Mouse (Mus musculus) spleen, adult 2 months (tissue): ENCODE measurements at regions not wholly inside any gene's neighbourhood (a gene's known extent, or its start where the extent isn't known, plus 50 kb on each side); places are given as distances from the start of the nearest gene placed in this dataset.
A peak's percentile ranks its signal among the peaks of the same experiment; 100 is the strongest.

Experiments
- DNase-seq, 2 experiments: peaks; one replicate each; pipeline versions ENCODE4 v3.0.0 to v3.0.0-alpha.2; 2012 to 2021; ENCODE audit warnings: low spot score in 2 of 2, low read depth in 1 of 2
- H3K27ac ChIP-seq: fragments of 200-500 bp; 2 replicates; pipeline ENCODE4 v1.5.1; 2012; ENCODE audit warnings: low read length, inconsistent platforms; ENCODE audit not compliant: insufficient read depth
- H3K27me3 ChIP-seq: fragments of 200-500 bp; 2 replicates; pipeline ENCODE4 v1.6.1; 2012; ENCODE audit warnings: mild to moderate bottlenecking, moderate library complexity, low read length, inconsistent platforms; ENCODE audit not compliant: control insufficient read depth, insufficient read depth
- H3K36me3 ChIP-seq: fragments of 200-500 bp; 2 replicates; pipeline ENCODE4 v1.6.1; 2012; ENCODE audit warnings: mild to moderate bottlenecking, low read length, inconsistent platforms; ENCODE audit not compliant: control insufficient read depth, insufficient read depth
- H3K4me1 ChIP-seq: fragments of 200-500 bp; 2 replicates; pipeline ENCODE4 v1.6.1; 2011; ENCODE audit warnings: inconsistent platforms; ENCODE audit not compliant: control insufficient read depth, insufficient read depth, insufficient read length
- H3K4me3 ChIP-seq: fragments of 200-500 bp; 2 replicates; pipeline ENCODE4 v1.5.1; 2011; ENCODE audit warnings: mild to moderate bottlenecking, inconsistent platforms; ENCODE audit not compliant: insufficient read depth, insufficient read length; ENCODE audit errors: extremely low read depth
- CTCF ChIP-seq: fragments of 200-500 bp; IDR thresholded peaks from 2 replicates; pipeline ENCODE4 v1.5.1; 2011; ENCODE audit warnings: mild to moderate bottlenecking, inconsistent platforms; ENCODE audit not compliant: insufficient read depth, insufficient read length, insufficient replicate concordance; ENCODE audit errors: extremely low read depth
- POLR2A ChIP-seq: fragments of 200-500 bp; IDR thresholded peaks from 2 replicates; pipeline ENCODE4 v1.6.1; 2011; ENCODE audit warnings: low read depth, low read length, inconsistent platforms
- WGBS: fragments of 180-500 bp; shearing (Covaris S2); methylation state at CpG from one replicate; pipeline ENCODE4 v1.1.7; 2018; 5-methylcytosine and 5-hydroxymethylcytosine counted together

DNA sequence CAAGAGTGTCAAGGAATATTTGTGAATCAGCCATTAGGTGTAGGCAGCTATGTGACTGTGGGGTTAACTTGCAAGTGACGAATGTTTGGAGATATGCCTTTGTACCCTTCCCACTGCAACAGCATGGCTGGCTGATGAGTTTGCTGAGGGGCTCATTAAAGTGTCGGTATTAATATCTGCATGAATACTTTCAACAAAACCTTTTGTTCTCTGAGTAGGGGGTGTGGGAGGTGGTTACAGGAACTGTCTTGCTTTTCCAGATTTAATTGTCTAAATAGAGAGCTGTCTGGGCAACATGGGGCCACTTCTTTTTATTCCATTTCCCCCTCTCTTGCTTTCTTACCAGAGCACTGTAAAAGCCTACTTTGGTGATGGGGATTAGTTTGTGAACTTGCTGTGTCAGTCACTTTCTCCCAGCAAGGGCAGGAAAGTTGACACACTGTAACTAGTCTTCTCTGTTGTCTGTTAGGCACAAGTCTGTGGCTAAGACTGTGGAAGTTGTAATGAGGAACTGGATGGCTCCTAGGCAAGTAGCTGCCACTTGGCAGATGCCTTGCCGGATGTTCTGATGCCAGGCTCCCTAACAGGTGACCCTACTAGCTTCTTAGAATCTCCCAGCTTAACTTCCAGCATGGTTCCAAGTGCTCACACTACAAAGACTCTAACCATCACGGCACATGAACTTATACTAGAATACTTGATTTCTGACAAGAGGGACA lies 208.7 kb upstream of the Fggy start:
- no peak for DNase-seq
- H3K4me1 ChIP-seq, result no peaks in the 10 kb centered on the region
- no peak overlapping the region for H3K4me3 ChIP-seq
- no peak for TF ChIP-seq POLR2A
- WGBS, result 68% methylated on average over 4 of the region's 4 CpGs
- no peaks in the 10 kb centered on the region for H3K36me3 ChIP-seq
- H3K27me3 ChIP-seq, result no peaks in the 10 kb centered on the region
- H3K27ac ChIP-seq, result no peak overlapping the region

DNA sequence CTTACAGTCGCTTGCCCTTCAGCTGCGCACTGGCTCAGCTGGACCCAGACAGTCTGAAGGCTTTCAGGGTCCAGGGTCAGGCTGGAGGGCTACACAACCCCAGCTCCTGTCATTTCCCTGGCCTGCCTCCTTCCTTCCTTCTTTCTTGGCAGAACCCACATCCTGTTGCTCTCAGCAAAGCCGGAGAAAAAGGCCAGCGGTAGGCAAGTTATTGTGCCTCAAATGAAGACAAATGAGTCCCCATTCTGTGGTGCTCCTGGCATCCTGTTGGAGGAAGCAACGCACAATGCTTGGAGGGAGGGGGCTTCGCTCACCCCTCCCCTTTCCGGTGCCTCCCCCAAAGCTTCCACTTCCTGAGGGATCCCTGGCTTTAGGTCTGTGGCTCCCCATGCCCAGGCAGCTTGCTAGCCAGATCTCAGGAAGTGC lies 203.4 kb upstream of the Fggy start:
- no peaks in the 10 kb centered on the region for H3K27me3 ChIP-seq
- WGBS, result 7% methylated on average over 7 of the region's 7 CpGs
- peak overlapping the region; percentile 17; the same call in 1 of the 2 replicates for H3K27ac ChIP-seq
- TF ChIP-seq CTCF (no peak), POLR2A (no peak)
- H3K4me3 ChIP-seq, result 0 out of 2 replicates have a peak overlapping the region, but pooled peaks have one; percentile 11
- peaks cover 7% of the 10 kb centered on the region; the same call in 1 of the 2 replicates for H3K4me1 ChIP-seq
- H3K36me3 ChIP-seq, result no peaks in the 10 kb centered on the region
- DNase-seq, result peak in 1 of 2 experiments; percentile 11

DNA sequence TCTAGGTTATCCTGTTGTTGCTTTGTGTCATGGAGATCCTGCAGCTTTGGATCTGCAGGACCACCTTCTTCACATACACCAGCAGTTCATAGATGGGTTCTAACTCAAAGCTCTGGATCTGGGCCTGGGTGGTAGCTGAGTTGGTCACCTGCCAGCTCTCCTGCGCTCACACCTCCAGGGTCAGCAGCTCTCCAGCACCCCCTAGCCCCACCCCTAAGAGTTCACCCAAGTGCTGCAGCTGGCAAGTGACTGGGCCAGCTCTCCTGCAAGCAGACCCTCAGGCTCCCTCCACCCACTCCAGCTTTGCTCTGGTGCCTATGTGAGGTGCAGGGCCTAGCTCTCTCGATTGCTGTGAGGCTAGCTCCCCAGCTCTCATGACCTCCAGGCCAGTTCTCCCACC lies 198.6 kb upstream of the Fggy start:
- peak in 1 of 2 experiments; percentile 7 for DNase-seq
- no peak for TF ChIP-seq POLR2A
- TF ChIP-seq CTCF, result peak; percentile 12; the same call in 1 of the 2 replicates
- Histone ChIP-seq H3K4me3 (no peak overlapping the region), H3K36me3 (no peaks in the 10 kb centered on the region), H3K27ac (no peak overlapping the region), H3K27me3 (no peaks in the 10 kb centered on the region), H3K4me1 (peaks cover 6% of the 10 kb centered on the region; the same call in 1 of the 2 replicates)
- 83% methylated on average over 2 of the region's 2 CpGs for WGBS

DNA sequence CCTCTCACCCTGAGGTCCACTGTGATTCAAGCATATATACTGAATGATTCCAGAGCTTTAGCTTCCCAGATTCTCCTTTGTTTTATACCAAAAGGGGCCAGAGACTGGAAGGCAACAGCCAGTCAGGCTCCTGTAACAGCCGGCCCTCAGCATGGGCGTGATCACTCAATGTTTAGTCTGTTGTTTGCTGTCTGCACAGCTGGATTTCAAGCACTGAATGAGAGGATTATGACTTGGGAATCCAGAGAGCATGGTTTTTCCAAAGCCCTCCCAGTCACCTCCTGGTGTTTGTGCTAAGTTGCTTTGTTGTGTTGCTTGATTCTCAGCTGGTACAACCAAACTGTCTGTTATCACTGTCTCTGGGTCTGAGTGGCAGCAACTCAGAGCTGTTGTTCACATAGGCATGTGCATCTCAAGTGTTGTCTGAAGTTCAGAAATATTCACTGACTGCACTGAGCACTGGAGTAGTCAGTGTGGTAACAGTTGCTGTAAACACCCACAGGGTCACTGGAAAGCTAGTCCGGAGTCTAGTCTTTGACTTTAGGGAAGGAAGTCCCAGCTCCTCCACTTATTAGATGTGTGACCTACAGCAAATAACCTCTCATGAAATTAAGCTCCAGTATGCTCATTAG lies 196.9 kb upstream of the Fggy start:
- no peak for TF ChIP-seq POLR2A
- TF ChIP-seq CTCF, result no peak
- 75% methylated on average over 3 of the region's 3 CpGs for WGBS
- no peak overlapping the region for H3K4me3 ChIP-seq
- H3K27ac ChIP-seq, result no peak overlapping the region
- DNase-seq, result no peak
- no peaks in the 10 kb centered on the region for H3K27me3 ChIP-seq
- H3K4me1 ChIP-seq, result no peaks in the 10 kb centered on the region
- H3K36me3 ChIP-seq, result no peaks in the 10 kb centered on the region

DNA sequence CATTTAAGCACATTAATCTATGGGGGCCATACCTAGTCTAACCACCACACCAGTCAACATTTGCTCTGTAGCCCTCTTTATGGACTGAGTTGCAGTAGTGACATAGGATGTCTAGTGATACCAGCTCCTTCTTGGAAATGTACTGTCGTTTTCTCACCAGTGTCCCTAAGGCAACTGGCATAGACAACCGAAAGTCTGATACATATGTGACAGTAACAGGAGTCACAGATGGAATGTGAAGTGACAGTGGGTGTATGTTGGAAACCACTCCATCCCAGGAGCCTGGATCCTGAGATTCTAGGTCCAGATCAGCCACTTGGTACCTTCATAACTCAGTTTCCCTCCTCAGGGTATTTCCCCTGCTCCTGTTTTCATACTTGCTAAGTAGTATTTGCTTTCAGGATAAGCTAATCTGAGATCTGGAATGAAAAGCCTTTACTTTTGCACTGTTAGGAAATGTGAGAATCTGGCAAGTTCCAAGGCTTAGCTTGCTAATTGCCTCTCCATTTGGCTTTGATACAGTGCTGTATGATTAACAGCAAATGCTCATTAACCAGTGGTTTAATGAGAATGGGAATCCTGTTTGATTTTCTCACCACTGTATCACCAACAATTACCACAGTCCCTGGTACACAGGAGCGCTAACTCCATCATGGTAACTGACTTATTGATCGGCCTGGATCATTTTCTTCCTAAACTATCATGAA lies 192.8 kb upstream of the Fggy start:
- WGBS, result 97% methylated on average over 4 of the region's 4 CpGs
- DNase-seq, result no peak
- Histone ChIP-seq H3K27me3 (no peaks in the 10 kb centered on the region), H3K36me3 (no peaks in the 10 kb centered on the region), H3K4me3 (no peak overlapping the region), H3K27ac (no peak overlapping the region), H3K4me1 (no peaks in the 10 kb centered on the region)
- no peak for TF ChIP-seq POLR2A
- TF ChIP-seq CTCF, result no peak

DNA sequence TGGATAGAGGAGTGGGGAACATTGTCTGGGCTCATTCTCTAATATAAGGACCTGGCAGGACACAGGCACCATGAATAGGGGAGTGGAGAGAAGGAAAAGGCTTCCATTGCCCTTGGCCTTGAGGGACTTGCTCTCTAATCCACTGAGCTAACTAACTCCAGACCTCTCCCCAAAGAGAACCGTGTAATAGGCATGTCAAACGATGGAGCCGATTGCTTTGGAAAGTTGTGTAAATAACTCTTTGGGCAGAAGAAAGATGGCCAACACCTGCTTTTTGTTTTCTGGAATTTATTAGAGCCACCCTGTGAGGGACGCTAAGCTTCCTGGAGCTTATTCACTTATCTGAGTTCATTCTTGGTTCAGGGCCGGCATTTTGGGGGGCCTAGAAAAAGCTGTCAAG lies 180.9 kb upstream of the Fggy start:
- H3K4me3 ChIP-seq, result no peak overlapping the region
- no peak for TF ChIP-seq POLR2A
- no peak for TF ChIP-seq CTCF
- no peaks in the 10 kb centered on the region for H3K27me3 ChIP-seq
- H3K36me3 ChIP-seq, result no peaks in the 10 kb centered on the region
- DNase-seq, result no peak
- no peaks in the 10 kb centered on the region for H3K4me1 ChIP-seq
- no peak overlapping the region for H3K27ac ChIP-seq
- 92% methylated on average over 5 of the region's 5 CpGs for WGBS
